In the genomic region with DNA sequence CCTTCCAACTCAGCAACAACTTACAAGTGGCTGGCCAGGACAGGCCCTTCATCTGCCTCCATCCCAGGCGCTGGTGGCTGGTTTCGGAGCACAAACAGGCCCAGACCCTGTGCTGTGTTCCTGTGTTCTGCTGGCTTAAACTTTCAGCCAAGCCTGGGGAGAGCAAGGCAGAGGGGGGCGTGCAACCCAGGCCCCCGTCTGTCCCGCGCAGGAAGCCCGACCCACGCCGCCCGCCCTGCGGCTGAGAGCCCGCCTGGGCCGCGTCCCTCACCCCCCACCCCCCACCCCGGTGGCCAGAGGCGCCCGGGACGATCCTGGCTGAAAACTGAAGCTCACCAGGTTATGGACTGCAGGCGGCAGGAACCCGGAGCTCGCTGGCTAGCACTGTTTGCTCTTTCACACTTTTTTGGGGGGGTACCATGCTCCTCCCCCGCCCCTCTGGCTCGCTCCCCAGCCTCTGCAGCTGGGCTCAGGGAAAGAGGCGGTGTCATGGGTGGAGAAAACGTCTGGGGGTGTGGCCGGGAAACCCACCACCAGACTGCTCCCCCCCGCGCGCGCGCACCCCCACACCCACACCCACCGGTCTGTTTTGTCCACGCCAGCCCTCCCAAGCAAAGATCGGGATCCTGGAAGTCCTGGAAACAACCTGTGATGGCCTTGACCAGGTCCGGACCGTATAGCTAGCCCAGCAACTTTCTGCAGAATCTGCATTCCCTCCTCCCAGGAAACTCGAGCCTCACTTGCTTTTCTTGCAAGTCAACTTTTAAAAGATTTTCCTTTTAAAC, we compare ENCODE assay signal across 9 mouse cellular contexts. TPM values are rescaled to one million over a fixed set of nuclear protein-coding genes. Genes with fewer than 3 reads are reported as not detected.
DNase-seq lines count a peak whose midpoint lies in the region; ATAC-seq and TF ChIP-seq lines count a peak whose summit lies in the region.
"Had no signal": no experiment of that assay in that cellular context is flagged by ENCODE, and none has a peak within 500 bp of the region (broad histone marks: within the 10 kb centered on the region; RNA-seq: fewer than 3 reads in every experiment).

A gene (minus strand): TSS at position 739 of the 785 bp plus-strand sequence.

- H3K9ac ChIP-seq in hindbrain, embryonic 12.5 days, result peak within 1 kb of the TSS; percentile 76
- peak within 1 kb of the TSS; percentile 54 for H3K9ac ChIP-seq in liver, embryonic 13.5 days
- peak within 1 kb of the TSS; percentile 70 for H3K9ac ChIP-seq in neural tube, embryonic 12.5 days

- no peaks in the 10 kb centered on the region for H3K36me3 ChIP-seq in hindbrain, embryonic 12.5 days
- no peaks in the 10 kb centered on the region for H3K36me3 ChIP-seq in liver, embryonic 13.5 days
- no peaks in the 10 kb centered on the region for H3K36me3 ChIP-seq in neural tube, embryonic 12.5 days

- intact Hi-C loops in gastrocnemius, adult 2 months (cut with DNase I), result no loop called here

- ATAC-seq in hindbrain, embryonic 12.5 days (ENCODE audit: low FRiP score), result peak; percentile 93
- peak; percentile 58 for ATAC-seq in liver, embryonic 13.5 days (ENCODE audit: low read depth)
- ATAC-seq in neural tube, embryonic 12.5 days (ENCODE audit: low FRiP score, low read depth), result peak; percentile 95

- H3K4me3 ChIP-seq in bone marrow macrophage, adult 2 months (ENCODE audit: insufficient read depth, low read length), result peak within 1 kb of the TSS; percentile 17; the same call in 1 of the 2 replicates
- H3K4me3 ChIP-seq in gastrocnemius, adult 2 months, result peak within 1 kb of the TSS; percentile 82
- peak within 1 kb of the TSS; percentile 58 for H3K4me3 ChIP-seq in hindbrain, embryonic 12.5 days
- H3K4me3 ChIP-seq in liver, embryonic 13.5 days (replicated peaks), result peak within 1 kb of the TSS; percentile 53
- H3K4me3 ChIP-seq in neural tube, embryonic 12.5 days, result peak within 1 kb of the TSS; percentile 46

- H3K4me1 ChIP-seq in bone marrow macrophage, adult 2 months (ENCODE audit: control insufficient read depth, insufficient read depth, low read length), result no peaks in the 10 kb centered on the region
- H3K4me1 ChIP-seq in hindbrain, embryonic 12.5 days, result peaks cover 5% of the 10 kb centered on the region
- H3K4me1 ChIP-seq in liver, embryonic 13.5 days (replicated peaks), result no peaks in the 10 kb centered on the region
- no peaks in the 10 kb centered on the region for H3K4me1 ChIP-seq in neural tube, embryonic 12.5 days

- TF ChIP-seq POLR2A in bone marrow macrophage, adult 2 months (IDR thresholded peaks at IDR 0.05; ENCODE audit: borderline replicate concordance, low read depth, low read length), result no peak

- DNase-seq in frontal cortex, postnatal 10 days (ENCODE audit: low spot score in 2 of 2), result peak; percentile 4 to 13
- DNase-seq in frontal cortex, postnatal 25 days (ENCODE audit: low spot score in 2 of 2), result no peak
- peak; percentile 50 for DNase-seq in gastrocnemius, adult 2 months
- DNase-seq in liver, embryonic 13.5 days, result no peak
- DNase-seq in yolk sac, embryonic 10.5 days (ENCODE audit: low spot score), result peak; percentile 65

- no peak within 1 kb of the TSS for H3K27ac ChIP-seq in bone marrow macrophage, adult 2 months (ENCODE audit: insufficient read depth, low read depth, low read length)
- peak within 1 kb of the TSS; percentile 66 for H3K27ac ChIP-seq in gastrocnemius, adult 2 months
- peak within 1 kb of the TSS; percentile 62 for H3K27ac ChIP-seq in hindbrain, embryonic 12.5 days
- no peak within 1 kb of the TSS for H3K27ac ChIP-seq in liver, embryonic 13.5 days
- H3K27ac ChIP-seq in neural tube, embryonic 12.5 days, result no peak within 1 kb of the TSS

- no peaks in the 10 kb centered on the region for H3K9me3 ChIP-seq in hindbrain, embryonic 12.5 days (replicated peaks)
- no peaks in the 10 kb centered on the region for H3K9me3 ChIP-seq in liver, embryonic 13.5 days (replicated peaks)
- H3K9me3 ChIP-seq in neural tube, embryonic 12.5 days, result no peaks in the 10 kb centered on the region

- no peaks in the 10 kb centered on the region for H3K27me3 ChIP-seq in hindbrain, embryonic 12.5 days
- H3K27me3 ChIP-seq in liver, embryonic 13.5 days, result no peaks in the 10 kb centered on the region
- H3K27me3 ChIP-seq in neural tube, embryonic 12.5 days (replicated peaks), result no peaks in the 10 kb centered on the region
- H3K27me3 ChIP-seq: CH12.LX had no signal

- TF ChIP-seq CTCF in bone marrow macrophage, adult 2 months (IDR thresholded peaks at IDR 0.05; ENCODE audit: low read depth, low read length), result no peak
- TF ChIP-seq CTCF in gastrocnemius, adult 2 months (IDR thresholded peaks at IDR 0.05), result no peak

- WGBS in hindbrain, embryonic 12.5 days, result under 1% methylated on average over 37 of the region's 37 CpGs
- WGBS in liver, embryonic 13.5 days (ENCODE audit: insufficient replicate concordance), result 1% methylated on average over 36 of the region's 37 CpGs
- WGBS in neural tube, embryonic 12.5 days, result 2% methylated on average over 36 of the region's 37 CpGs

- H3K4me2 ChIP-seq in hindbrain, embryonic 12.5 days (replicated peaks), result peak within 1 kb of the TSS; percentile 91
- H3K4me2 ChIP-seq in liver, embryonic 13.5 days, result peak within 1 kb of the TSS; percentile 66
- peak within 1 kb of the TSS; percentile 95 for H3K4me2 ChIP-seq in neural tube, embryonic 12.5 days (replicated peaks)

RNA-seq across cellular contexts. Expression of the gene that starts here (rescaled TPM):
- not detected in 2 replicates for polyA plus RNA-seq in bone marrow macrophage, adult 2 months (2012; ENCODE audit: insufficient read depth, insufficient read length, missing spikeins)
- total RNA-seq in gastrocnemius, adult 2 months (2021), result under 1 TPM in 1 of 2 experiments, not detected in 1; 0.25 TPM
- polyA plus RNA-seq in hindbrain, embryonic 12.5 days (2016; fragmentation: Nextera tagmentation; extraction: Ambion mirVana), result 11.8 and 13.7 TPM in 2 replicates
- polyA plus RNA-seq in liver, embryonic 13.5 days (2015; fragmentation: Nextera tagmentation; extraction: Ambion mirVana), result 1.5 and 1.7 TPM in 2 replicates
- polyA plus RNA-seq in neural tube, embryonic 12.5 days (2016; fragmentation: Nextera tagmentation; extraction: Ambion mirVana), result 7.2 and 8.1 TPM in 2 replicates
- total RNA-seq: CH12.LX had no signal

Comparison
In these comparisons a context has a peak if more than half of its experiments do, and no peak if none do; other contexts are left out.
1. DNase-seq: peak in frontal cortex, postnatal 10 days (2 of 2) and yolk sac, embryonic 10.5 days (single experiment); none in frontal cortex, postnatal 25 days (0 of 2) and liver, embryonic 13.5 days (single experiment).
2. Peak in DNase-seq, H3K4me3 ChIP-seq and H3K27ac ChIP-seq in gastrocnemius, adult 2 months; RNA of the gene not detected or under 1 TPM.
3. H3K4me3 ChIP-seq: peak in every context shown above with its lines; median percentile 82 in gastrocnemius, adult 2 months; 58 in hindbrain, embryonic 12.5 days; 53 in liver, embryonic 13.5 days; 46 in neural tube, embryonic 12.5 days; 17 in bone marrow macrophage, adult 2 months.
4. Peak in every context shown above with its lines, with median percentiles within 50 percentile points of each other: ATAC-seq, H3K4me2 ChIP-seq and H3K9ac ChIP-seq.